Mouse (Mus musculus) heart, postnatal 0 days (tissue): ENCODE data around the gene Ankrd55.

Experiments used
- CTCF ChIP-seq: IDR thresholded peaks from 2 replicates; pipeline ENCODE4 v1.5.1; 2016; ENCODE audit warnings: antibody characterized with exemption, control low read depth, low read depth
- EP300 ChIP-seq: IDR thresholded peaks from 2 replicates; pipeline ENCODE4 v1.6.1; 2016; ENCODE audit warnings: antibody characterized with exemption, low read depth

DNA sequence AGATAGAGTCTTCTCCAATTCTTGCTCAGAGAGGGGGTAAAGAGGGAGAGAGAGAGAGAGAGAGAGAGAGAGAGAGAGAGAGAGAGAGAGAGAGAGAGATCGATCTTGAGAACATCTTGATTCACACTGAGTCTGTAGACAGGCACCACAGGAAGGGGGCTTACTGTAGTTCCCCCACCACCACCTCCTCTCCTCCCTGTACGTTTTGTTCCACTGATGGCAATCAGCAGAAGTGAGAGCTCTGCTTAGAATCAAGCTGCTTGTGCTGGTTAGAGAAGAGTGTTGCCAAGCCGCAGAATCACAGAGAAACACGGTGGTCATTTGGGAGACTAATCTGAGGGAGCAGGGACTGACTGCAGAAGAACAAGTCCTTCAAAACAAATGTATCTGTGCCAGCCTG lies 1.7 kb downstream of the Ankrd55 start:
- no peak for TF ChIP-seq CTCF
- TF ChIP-seq EP300: no peak
